Mouse (Mus musculus): ENCODE measurements at regions not wholly inside any gene's neighbourhood (a gene's known extent, or its start where the extent isn't known, plus 50 kb on each side); places are given as distances from the start of the nearest gene placed in this dataset.

- peak; percentile 82 to 96 for DNase-seq (ENCODE audit: extremely low spot score in 1 of 2, low spot score in 1 of 2)
Observed at GRCm38 (mm10) chr14:72371702-72372277, 119.8 kb downstream of the Gm9195 start.

- DNase-seq (ENCODE audit: extremely low spot score in 1 of 2, low spot score in 1 of 2) = no peak
Observed at GRCm38 (mm10) chr14:72360829-72361520, 130.7 kb downstream of the Gm9195 start.

GRCm38 (mm10) chr14:72360181-72360580 is 131.5 kb downstream of the Gm9195 start:
- no peak for DNase-seq (ENCODE audit: extremely low spot score in 1 of 2, low spot score in 1 of 2)

- DNase-seq (ENCODE audit: extremely low spot score in 1 of 2, low spot score in 1 of 2) = no peak
Observed at GRCm38 (mm10) chr14:72357915-72358314, 133.7 kb downstream of the Gm9195 start.

- DNase-seq (ENCODE audit: extremely low spot score in 1 of 2, low spot score in 1 of 2) = no peak
Observed at GRCm38 (mm10) chr14:72342181-72342580, 149.5 kb downstream of the Gm9195 start.

GRCm38 (mm10) chr14:72341590-72342154 is 150.0 kb downstream of the Gm9195 start:
- DNase-seq (ENCODE audit: extremely low spot score in 1 of 2, low spot score in 1 of 2) = no peak

- no peak for DNase-seq (ENCODE audit: extremely low spot score in 1 of 2, low spot score in 1 of 2)
Observed at GRCm38 (mm10) chr14:72338046-72338445, 153.6 kb downstream of the Gm9195 start.

- DNase-seq (ENCODE audit: extremely low spot score in 1 of 2, low spot score in 1 of 2) = no peak
Observed at GRCm38 (mm10) chr14:72303856-72304255, 187.8 kb downstream of the Gm9195 start.

- peak; percentile 37 to 70 for DNase-seq (ENCODE audit: extremely low spot score in 1 of 2, low spot score in 1 of 2)
Observed at GRCm38 (mm10) chr14:72300026-72300425, 191.6 kb downstream of the Gm9195 start.

GRCm38 (mm10) chr14:72294631-72295030 is 197.0 kb downstream of the Gm9195 start:
- no peak for DNase-seq (ENCODE audit: extremely low spot score in 1 of 2, low spot score in 1 of 2)

GRCm38 (mm10) chr14:72293677-72294387 is 197.8 kb downstream of the Gm9195 start:
- peak in 1 of 2 experiments; percentile 12 for DNase-seq (ENCODE audit: extremely low spot score in 1 of 2, low spot score in 1 of 2)

- peak in 1 of 2 experiments; percentile 12 for DNase-seq (ENCODE audit: extremely low spot score in 1 of 2, low spot score in 1 of 2)
Observed at GRCm38 (mm10) chr14:72292656-72293299, 198.9 kb downstream of the Gm9195 start.

GRCm38 (mm10) chr14:72277309-72277708 is 214.3 kb downstream of the Gm9195 start:
- no peak for DNase-seq (ENCODE audit: extremely low spot score in 1 of 2, low spot score in 1 of 2)

- no peak for DNase-seq (ENCODE audit: extremely low spot score in 1 of 2, low spot score in 1 of 2)
Observed at GRCm38 (mm10) chr14:72259255-72259654, 232.4 kb downstream of the Gm9195 start.

GRCm38 (mm10) chr14:72241872-72242271 is 249.8 kb downstream of the Gm9195 start:
- DNase-seq (ENCODE audit: extremely low spot score in 1 of 2, low spot score in 1 of 2) = no peak

GRCm38 (mm10) chr14:72240272-72240671 is 251.4 kb downstream of the Gm9195 start:
- no peak for DNase-seq (ENCODE audit: extremely low spot score in 1 of 2, low spot score in 1 of 2)

- DNase-seq (ENCODE audit: extremely low spot score in 1 of 2, low spot score in 1 of 2) = no peak
Observed at GRCm38 (mm10) chr14:72238344-72238743, 253.3 kb downstream of the Gm9195 start.

- DNase-seq (ENCODE audit: extremely low spot score in 1 of 2, low spot score in 1 of 2) = peak in 1 of 2 experiments; percentile 13
Observed at GRCm38 (mm10) chr14:72234234-72235075, 257.2 kb downstream of the Gm9195 start.

- no peak for DNase-seq (ENCODE audit: extremely low spot score in 1 of 2, low spot score in 1 of 2)
Observed at GRCm38 (mm10) chr14:72227853-72228252, 263.8 kb downstream of the Gm9195 start.

- no peak for DNase-seq (ENCODE audit: extremely low spot score in 1 of 2, low spot score in 1 of 2)
Observed at GRCm38 (mm10) chr14:72227441-72227840, 264.2 kb downstream of the Gm9195 start.

Data from layer of hippocampus, postnatal 25 days (tissue).